Mouse (Mus musculus): ENCODE measurements at regions not wholly inside any gene's neighbourhood (a gene's known extent, or its start where the extent isn't known, plus 50 kb on each side); places are given as distances from the start of the nearest gene placed in this dataset.

DNA sequence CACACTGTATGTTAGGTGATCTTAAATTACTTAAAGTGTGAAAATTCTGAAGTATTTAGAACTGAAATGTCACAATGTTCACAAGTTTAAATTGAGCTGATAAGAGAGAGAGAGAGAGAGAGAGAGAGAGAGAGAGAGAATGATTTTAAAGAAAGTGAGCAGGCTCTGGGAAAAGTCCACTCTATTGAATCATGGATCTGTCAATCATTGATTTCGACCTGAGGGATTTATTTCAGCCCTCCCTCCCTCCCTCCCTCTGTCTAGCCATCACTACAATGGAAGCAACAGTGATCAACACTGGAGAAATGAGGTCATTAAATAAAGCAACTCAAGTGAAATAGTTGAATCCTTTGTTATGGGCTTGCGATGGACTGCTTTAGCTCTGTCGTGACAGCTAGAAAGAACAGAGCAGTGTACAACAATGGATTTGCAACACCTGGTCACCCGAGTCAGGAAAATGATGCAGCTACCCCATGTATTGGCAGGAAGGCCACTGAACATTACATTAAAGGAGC, 52.8 kb upstream of the Arid1b start:
- DNase-seq (ENCODE audit: low spot score): no peak

DNA sequence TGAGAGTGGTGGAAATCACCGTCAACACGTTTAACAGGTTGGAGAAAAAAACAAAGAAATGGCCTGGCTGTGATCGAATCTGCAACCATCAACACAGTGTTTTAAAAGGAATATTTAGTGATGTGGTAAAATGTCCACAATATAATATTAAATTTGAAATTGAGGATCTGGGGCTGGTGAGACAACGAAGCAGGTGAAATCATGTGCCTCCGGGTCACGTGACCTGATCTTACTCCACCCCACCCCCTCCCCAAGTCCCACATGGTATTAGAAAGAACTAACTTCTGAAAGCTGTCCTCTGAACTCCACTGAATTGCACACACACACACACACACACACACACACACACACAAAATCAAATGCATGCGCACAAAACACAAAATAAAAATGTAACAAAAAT, 51.3 kb upstream of the Arid1b start:
- no peak for DNase-seq (ENCODE audit: low spot score)
